Mouse (Mus musculus) stomach, postnatal 0 days (tissue): Measurements from ENCODE around the gene Ptprk. TPM values are rescaled to one million over a fixed set of nuclear protein-coding genes. Genes with fewer than 3 reads are reported as not detected.

Source experiments
- ATAC-seq: fragments of 200-750 bp; cut with Nextera tagmentation; 2 replicates; pipeline ENCODE4 v1.8.0; 2017; ENCODE audit not compliant: low FRiP score, low TSS enrichment
- DNase-seq: peaks from one replicate; pipeline ENCODE4 v3.0.0-alpha.2; 2016; ENCODE audit warnings: low spot score
- H3K27ac ChIP-seq: fragments of 300-500 bp; sonication (generic); replicated peaks from 2 replicates; pipeline ENCODE4 v1.5.1; 2014; ENCODE audit warnings: mild to moderate bottlenecking, control low read depth
- H3K27me3 ChIP-seq: fragments of 300-500 bp; sonication (generic); 2 replicates; pipeline ENCODE4 v1.6.1; 2014; ENCODE audit warnings: low read length; ENCODE audit not compliant: control insufficient read depth, insufficient read depth
- H3K36me3 ChIP-seq: fragments of 300-500 bp; sonication (generic); 2 replicates; pipeline ENCODE4 v1.6.1; 2014; ENCODE audit warnings: low read length, mixed read lengths; ENCODE audit not compliant: control insufficient read depth, insufficient read depth
- H3K4me1 ChIP-seq: fragments of 300-500 bp; sonication (generic); replicated peaks from 2 replicates; pipeline ENCODE4 v1.6.1; 2014; ENCODE audit warnings: antibody characterized with exemption; ENCODE audit not compliant: control insufficient read depth, insufficient read depth
- H3K4me2 ChIP-seq: fragments of 300-500 bp; sonication (generic); replicated peaks from 2 replicates; pipeline ENCODE4 v1.6.1; 2014; ENCODE audit warnings: low read depth, mild to moderate bottlenecking, control low read depth, moderate library complexity
- H3K4me3 ChIP-seq: fragments of 300-500 bp; sonication (generic); 2 replicates; pipeline ENCODE4 v1.5.1; 2014; ENCODE audit warnings: low read depth, low read length, control low read depth
- H3K9ac ChIP-seq: fragments of 300-500 bp; sonication (generic); 2 replicates; pipeline ENCODE4 v1.6.1; 2014; ENCODE audit warnings: mild to moderate bottlenecking, low read length, control low read depth, mixed read lengths
- H3K9me3 ChIP-seq: fragments of 300-500 bp; sonication (generic); 2 replicates; pipeline ENCODE4 v1.6.1; 2016; ENCODE audit warnings: low read length; ENCODE audit not compliant: control insufficient read depth
- CTCF ChIP-seq: IDR thresholded peaks from 2 replicates; pipeline ENCODE4 v1.5.1; 2016; ENCODE audit warnings: antibody characterized with exemption, low read depth, mild to moderate bottlenecking, moderate library complexity
- EP300 ChIP-seq: optimal IDR thresholded peaks from 2 replicates; pipeline ENCODE3; 2016; ENCODE audit warnings: antibody characterized with exemption
- WGBS: fragments of 180-500 bp; shearing (Covaris S2); extraction: QIAGEN DNeasy Blood & Tissue Kit; methylation state at CpG from one replicate; pipeline ENCODE4 v1.1.7; 2014; 5-methylcytosine and 5-hydroxymethylcytosine counted together
- polyA plus RNA-seq: library from polyadenylated mRNA; unstranded; fragments of >200 nt; fragmentation: Nextera tagmentation; extraction: Ambion mirVana; gene quantifications from 2 replicates; pipeline ENCODE4 v1.2.1, GENCODE M21; 2015

Gene Ptprk
- polyA plus RNA-seq, 1 experiment from 2014 or later = 26.9 TPM

DNA sequence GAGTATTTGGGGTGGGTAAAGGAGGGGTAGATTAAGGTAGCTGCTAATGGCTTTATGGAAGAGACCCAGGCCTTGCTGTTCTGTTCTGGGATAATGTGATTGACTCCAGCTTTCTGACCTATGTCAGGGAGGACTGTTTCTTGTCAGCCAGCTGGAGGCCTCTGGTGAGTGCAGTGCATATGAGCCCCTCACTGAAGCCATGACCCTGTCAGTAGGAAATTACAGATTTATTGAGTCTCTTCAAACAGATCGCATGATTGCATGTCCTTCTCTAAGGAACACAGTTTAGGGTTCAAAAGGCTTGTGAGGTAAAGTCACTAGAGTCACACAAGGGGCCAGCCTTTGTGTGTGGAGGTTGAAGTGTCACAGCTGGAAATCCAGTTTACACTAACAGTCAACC, 236.7 kb downstream of the Ptprk start:
- H3K27ac ChIP-seq = no peak overlapping the region
- no peaks in the 10 kb centered on the region for H3K4me1 ChIP-seq
- no peak for TF ChIP-seq EP300
- TF ChIP-seq CTCF = no peak
- no peak overlapping the region for H3K9ac ChIP-seq
- ATAC-seq (no peak), DNase-seq (no peak)
- no peak overlapping the region for H3K4me2 ChIP-seq
- H3K9me3 ChIP-seq = no peaks in the 10 kb centered on the region
- WGBS = 38% methylated on average over 1 of the region's 1 CpGs
- H3K4me3 ChIP-seq = no peak overlapping the region
- H3K36me3 ChIP-seq = no peaks in the 10 kb centered on the region
- no peaks in the 10 kb centered on the region for H3K27me3 ChIP-seq

DNA sequence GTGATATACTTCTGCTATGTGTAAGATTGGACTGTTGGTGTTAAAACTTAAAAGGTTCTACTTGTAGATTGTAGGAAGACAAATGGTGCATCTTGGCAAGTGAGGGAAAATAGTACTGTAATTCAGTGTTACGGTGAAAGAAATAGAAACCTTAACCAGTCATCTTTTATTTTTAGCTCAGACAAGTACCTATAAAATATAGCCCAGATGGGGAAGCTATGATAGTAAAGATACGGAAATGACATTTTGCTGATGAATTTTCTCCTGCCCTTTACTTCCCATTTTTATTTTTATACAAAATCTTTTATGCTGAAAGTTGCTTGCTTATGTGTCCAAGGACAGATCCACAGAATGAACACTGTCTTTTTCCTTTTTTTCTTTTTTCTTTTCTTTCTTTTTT, 248.4 kb downstream of the Ptprk start:
- Histone ChIP-seq H3K27me3 (no peaks in the 10 kb centered on the region), H3K36me3 (no peaks in the 10 kb centered on the region), H3K4me3 (no peak overlapping the region), H3K4me1 (no peaks in the 10 kb centered on the region), H3K9ac (no peak overlapping the region), H3K4me2 (no peak overlapping the region), H3K9me3 (no peaks in the 10 kb centered on the region), H3K27ac (no peak overlapping the region)
- no peak for DNase-seq
- WGBS = 73% methylated on average over 2 of the region's 2 CpGs
- no peak for TF ChIP-seq CTCF
- TF ChIP-seq EP300 = no peak
- no peak for ATAC-seq

DNA sequence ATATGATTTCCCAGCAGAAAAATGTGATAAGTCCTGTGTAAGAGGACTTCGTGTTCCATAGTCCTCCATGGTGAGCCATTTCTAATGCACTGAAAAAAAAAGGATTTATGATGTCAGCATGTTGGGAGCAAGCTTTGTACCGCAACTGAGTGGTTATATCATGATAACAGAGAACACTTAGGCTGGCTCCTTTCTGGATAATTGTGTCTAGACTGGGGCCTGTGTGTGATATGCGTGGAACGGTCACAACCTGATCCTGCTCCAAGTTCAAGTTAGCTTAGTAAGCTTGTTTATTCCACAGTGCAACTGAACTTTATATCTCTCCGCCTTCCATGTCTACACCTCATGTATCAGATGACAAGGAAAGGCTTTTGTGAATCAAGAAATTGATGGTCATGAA, 260.6 kb downstream of the Ptprk start:
- no peak overlapping the region for H3K4me2 ChIP-seq
- ATAC-seq (no peak), DNase-seq (no peak)
- no peaks in the 10 kb centered on the region for H3K27me3 ChIP-seq
- no peak overlapping the region for H3K9ac ChIP-seq
- no peaks in the 10 kb centered on the region for H3K4me1 ChIP-seq
- H3K27ac ChIP-seq = no peak overlapping the region
- WGBS = 86% methylated on average over 5 of the region's 5 CpGs
- H3K4me3 ChIP-seq = no peak overlapping the region
- H3K9me3 ChIP-seq = no peaks in the 10 kb centered on the region
- TF ChIP-seq CTCF (no peak), EP300 (no peak)
- H3K36me3 ChIP-seq = no peaks in the 10 kb centered on the region

DNA sequence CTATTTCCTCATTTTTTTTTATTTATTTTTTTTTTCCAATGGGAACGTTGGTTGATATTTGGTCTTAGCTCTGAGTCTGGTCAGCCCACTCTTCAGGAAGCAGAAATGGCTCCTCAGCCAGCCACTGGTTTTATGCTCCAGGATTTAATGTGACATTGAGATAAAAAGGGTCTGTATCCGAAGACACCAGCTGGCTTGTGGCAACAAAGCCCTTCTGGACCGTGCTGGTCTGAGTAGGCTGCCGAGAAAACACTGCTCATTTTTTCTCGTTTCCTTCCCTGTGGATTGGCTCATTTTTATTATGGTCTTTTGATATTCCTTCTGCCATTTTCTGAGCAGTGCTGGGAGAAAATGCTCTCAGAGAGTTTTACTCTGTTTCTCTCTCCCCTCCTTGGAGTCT, 263.9 kb downstream of the Ptprk start:
- H3K36me3 ChIP-seq = no peaks in the 10 kb centered on the region
- H3K4me2 ChIP-seq = no peak overlapping the region
- H3K4me1 ChIP-seq = no peaks in the 10 kb centered on the region
- no peaks in the 10 kb centered on the region for H3K9me3 ChIP-seq
- ATAC-seq (no peak), DNase-seq (no peak)
- no peak overlapping the region for H3K27ac ChIP-seq
- WGBS = 61% methylated on average over 5 of the region's 5 CpGs
- TF ChIP-seq EP300 (no peak), CTCF (no peak)
- H3K9ac ChIP-seq = no peak overlapping the region
- no peaks in the 10 kb centered on the region for H3K27me3 ChIP-seq
- no peak overlapping the region for H3K4me3 ChIP-seq

DNA sequence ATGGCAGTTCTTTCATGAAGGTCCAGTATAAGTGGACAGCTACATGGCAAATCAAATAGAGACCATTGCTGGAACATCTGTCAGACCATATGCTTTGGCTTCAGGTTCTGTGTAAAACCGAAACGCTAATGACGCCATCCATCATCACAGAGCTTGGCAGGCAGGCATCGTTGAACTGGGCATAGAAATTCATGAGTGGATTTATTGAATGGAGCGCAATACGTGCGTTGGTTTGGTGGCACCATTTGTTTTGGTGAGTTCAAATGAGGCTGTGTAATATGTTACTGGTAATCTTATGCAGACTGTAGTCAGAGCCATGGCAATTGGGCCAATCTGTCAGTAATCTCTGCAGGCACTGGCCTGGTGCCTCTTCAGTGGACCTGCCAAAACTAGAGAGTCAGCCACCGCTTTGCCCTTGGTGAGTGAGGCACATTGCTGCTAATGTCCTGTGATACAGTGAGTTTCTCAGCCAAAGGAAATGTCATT, 270.6 kb downstream of the Ptprk start:
- H3K27me3 ChIP-seq = no peaks in the 10 kb centered on the region
- ATAC-seq (no peak), DNase-seq (no peak)
- H3K4me3 ChIP-seq = no peak overlapping the region
- H3K4me2 ChIP-seq = no peak overlapping the region
- no peak overlapping the region for H3K27ac ChIP-seq
- H3K36me3 ChIP-seq = no peaks in the 10 kb centered on the region
- no peak overlapping the region for H3K9ac ChIP-seq
- 86% methylated on average over 8 of the region's 8 CpGs for WGBS
- TF ChIP-seq CTCF (no peak), EP300 (no peak)
- H3K4me1 ChIP-seq = no peaks in the 10 kb centered on the region
- H3K9me3 ChIP-seq = no peaks in the 10 kb centered on the region

DNA sequence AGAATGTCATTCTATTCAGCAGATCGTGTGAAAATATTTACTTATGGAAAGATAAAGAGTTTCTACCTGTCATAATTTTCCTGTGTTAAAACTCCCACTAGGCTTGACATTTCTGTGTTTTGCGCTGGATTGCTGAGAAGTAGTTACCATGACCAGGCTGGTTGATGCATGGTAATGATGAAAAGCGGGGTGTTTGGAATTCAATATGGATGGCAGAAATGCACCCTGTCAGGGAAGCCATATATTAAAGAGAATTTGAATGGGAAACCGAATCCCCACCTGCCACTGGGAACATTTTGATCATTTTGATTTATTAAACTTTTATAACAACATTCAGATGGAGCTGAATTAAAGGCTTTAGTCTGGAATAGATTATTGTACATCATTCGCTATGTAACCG, 290.7 kb downstream of the Ptprk start:
- Histone ChIP-seq H3K27ac (no peak overlapping the region), H3K27me3 (no peaks in the 10 kb centered on the region), H3K9me3 (no peaks in the 10 kb centered on the region), H3K4me2 (no peak overlapping the region), H3K4me3 (no peak overlapping the region), H3K9ac (no peak overlapping the region), H3K36me3 (no peaks in the 10 kb centered on the region), H3K4me1 (no peaks in the 10 kb centered on the region)
- ATAC-seq (no peak), DNase-seq (no peak)
- TF ChIP-seq EP300 (no peak), CTCF (no peak)
- 66% methylated on average over 6 of the region's 6 CpGs for WGBS
